Mouse (Mus musculus) embryonic facial prominence, embryonic 12.5 days (tissue): ENCODE data around the gene 1700028P14Rik. TPM values are rescaled to one million over a fixed set of nuclear protein-coding genes. Genes with fewer than 3 reads are reported as not detected.

Source experiments
- ATAC-seq: fragments of 200-750 bp; cut with Nextera tagmentation; 2 replicates; pipeline ENCODE4 v1.8.0; 2017; ENCODE audit not compliant: insufficient number of reproducible peaks, insufficient read depth, low FRiP score, low TSS enrichment
- H3K27ac ChIP-seq: fragments of 300-500 bp; sonication (generic); 2 replicates; pipeline ENCODE4 v1.5.1; 2016; ENCODE audit warnings: mild to moderate bottlenecking
- H3K27me3 ChIP-seq: fragments of 300-500 bp; sonication (generic); 2 replicates; pipeline ENCODE4 v1.6.1; 2016; ENCODE audit warnings: mild to moderate bottlenecking, moderate library complexity
- H3K36me3 ChIP-seq: fragments of 300-500 bp; sonication (generic); 2 replicates; pipeline ENCODE4 v1.6.1; 2016; ENCODE audit warnings: mild to moderate bottlenecking
- H3K4me1 ChIP-seq: fragments of 300-500 bp; sonication (generic); 2 replicates; pipeline ENCODE4 v1.6.1; 2016
- H3K4me2 ChIP-seq: fragments of 300-500 bp; sonication (generic); replicated peaks from 2 replicates; pipeline ENCODE4 v1.6.1; 2016; ENCODE audit warnings: mild to moderate bottlenecking, moderate library complexity
- H3K4me3 ChIP-seq: fragments of 300-500 bp; sonication (generic); 2 replicates; pipeline ENCODE4 v1.5.1; 2016; ENCODE audit warnings: mild to moderate bottlenecking
- H3K9ac ChIP-seq: fragments of 300-500 bp; sonication (generic); 2 replicates; pipeline ENCODE4 v1.6.1; 2016; ENCODE audit warnings: mild to moderate bottlenecking, moderate library complexity
- H3K9me3 ChIP-seq: fragments of 300-500 bp; sonication (generic); 2 replicates; pipeline ENCODE4 v1.6.1; 2016; ENCODE audit warnings: mild to moderate bottlenecking, moderate library complexity
- WGBS: fragments of 180-500 bp; shearing (Covaris S2); methylation state at CpG from one replicate; pipeline ENCODE4 v1.1.7; 2016; 5-methylcytosine and 5-hydroxymethylcytosine counted together
- polyA plus RNA-seq: library from polyadenylated mRNA; unstranded; fragments of >200 nt; fragmentation: Nextera tagmentation; extraction: Ambion mirVana; gene quantifications from 2 replicates; pipeline ENCODE4 v1.2.1, GENCODE M21; 2016

1700028P14Rik gene
- polyA plus RNA-seq, 1 experiment from 2014 or later, result 0.69 TPM

DNA sequence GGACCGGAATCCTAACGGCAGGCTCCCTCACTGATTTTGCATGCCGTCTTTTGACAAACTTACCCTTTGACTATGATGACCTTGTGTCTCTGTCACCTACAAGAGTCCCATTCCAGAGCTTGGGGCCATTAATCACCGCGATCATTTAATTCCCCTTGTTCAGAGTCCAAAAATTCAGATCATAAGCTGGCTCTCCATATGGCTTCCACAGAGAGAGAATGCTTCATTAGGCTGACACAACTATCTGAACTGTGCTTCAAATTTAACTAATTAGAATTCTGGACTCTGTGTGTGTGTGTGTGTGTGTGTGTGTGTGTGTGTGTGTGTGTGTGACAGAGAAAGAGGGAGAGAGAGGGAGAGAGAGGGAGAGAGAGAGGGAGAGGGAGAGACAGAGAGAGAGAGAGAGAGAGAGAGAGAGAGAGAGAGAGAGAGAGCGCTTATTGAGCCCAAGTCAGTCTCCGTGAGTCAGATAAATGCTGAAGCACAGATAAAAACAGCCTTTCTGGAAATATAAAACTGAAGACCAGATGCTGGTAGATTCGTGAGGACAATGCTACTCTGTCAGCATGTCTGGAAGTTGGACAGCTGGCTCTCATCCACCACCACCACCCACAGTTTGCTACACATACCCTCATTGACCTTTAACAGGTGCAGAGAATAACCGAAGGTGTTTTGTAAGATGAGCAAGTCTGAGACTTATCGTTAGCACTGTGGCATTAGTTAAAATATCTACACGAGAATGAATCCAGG is 73.8 kb downstream of the 1700028P14Rik start:
- no peak overlapping the region for H3K9ac ChIP-seq
- no peaks in the 10 kb centered on the region for H3K27me3 ChIP-seq
- no peaks in the 10 kb centered on the region for H3K36me3 ChIP-seq
- no peak overlapping the region for H3K4me2 ChIP-seq
- H3K4me3 ChIP-seq, result no peak overlapping the region
- no peaks in the 10 kb centered on the region for H3K4me1 ChIP-seq
- H3K9me3 ChIP-seq, result no peaks in the 10 kb centered on the region
- no peak for ATAC-seq
- H3K27ac ChIP-seq, result no peak overlapping the region
- 71% methylated on average over 11 of the region's 11 CpGs for WGBS

DNA sequence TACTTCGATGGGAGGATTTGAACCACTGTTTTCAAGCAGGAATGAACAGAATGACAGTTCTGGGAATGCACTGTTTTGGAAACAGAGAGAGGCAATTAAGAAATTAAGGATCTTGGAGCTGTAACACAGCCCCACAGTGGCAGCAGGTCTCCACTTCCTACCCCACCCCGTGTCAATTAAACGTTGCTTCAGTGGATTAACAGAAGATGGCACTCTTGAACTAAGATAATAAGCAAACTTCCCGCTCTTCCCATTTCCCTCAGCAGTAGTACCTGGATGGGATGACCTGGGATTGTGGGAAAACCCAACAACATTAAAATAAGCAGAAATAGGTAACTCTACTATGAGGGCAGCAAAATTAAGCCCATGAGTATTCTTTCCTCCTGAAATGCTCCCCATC is 75.9 kb downstream of the 1700028P14Rik start:
- no peaks in the 10 kb centered on the region for H3K36me3 ChIP-seq
- H3K4me2 ChIP-seq, result no peak overlapping the region
- 40% methylated on average over 4 of the region's 4 CpGs for WGBS
- ATAC-seq, result no peak
- no peaks in the 10 kb centered on the region for H3K27me3 ChIP-seq
- H3K27ac ChIP-seq, result no peak overlapping the region
- no peak overlapping the region for H3K9ac ChIP-seq
- H3K9me3 ChIP-seq, result no peaks in the 10 kb centered on the region
- no peak overlapping the region for H3K4me3 ChIP-seq
- no peaks in the 10 kb centered on the region for H3K4me1 ChIP-seq

DNA sequence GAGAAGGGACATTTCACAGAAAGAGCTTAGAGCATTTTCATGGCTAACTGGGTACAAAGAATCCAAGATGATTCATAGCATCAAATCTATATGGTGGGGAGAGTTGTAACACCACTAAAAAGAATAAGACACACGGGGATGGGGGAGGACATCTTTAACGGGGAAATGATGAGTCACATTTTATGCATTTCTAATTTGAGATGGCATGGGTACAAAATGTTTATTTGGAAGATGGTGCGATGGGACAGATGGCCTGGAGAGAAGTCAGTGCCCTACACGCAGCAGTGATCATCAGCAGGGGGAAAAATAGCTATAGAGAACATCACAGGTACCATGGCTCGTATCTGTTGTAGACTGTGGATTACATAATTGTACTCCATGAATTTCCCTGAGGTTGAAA is 88.9 kb downstream of the 1700028P14Rik start:
- whole genome bisulfite sequencing, result 87% methylated on average over 5 of the region's 5 CpGs
- H3K27me3 ChIP-seq, result no peaks in the 10 kb centered on the region
- no peaks in the 10 kb centered on the region for H3K36me3 ChIP-seq
- H3K4me3 ChIP-seq, result no peak overlapping the region
- no peak overlapping the region for H3K27ac ChIP-seq
- no peak overlapping the region for H3K4me2 ChIP-seq
- no peak for ATAC-seq
- H3K4me1 ChIP-seq, result no peaks in the 10 kb centered on the region
- H3K9ac ChIP-seq, result no peak overlapping the region
- H3K9me3 ChIP-seq, result no peaks in the 10 kb centered on the region

DNA sequence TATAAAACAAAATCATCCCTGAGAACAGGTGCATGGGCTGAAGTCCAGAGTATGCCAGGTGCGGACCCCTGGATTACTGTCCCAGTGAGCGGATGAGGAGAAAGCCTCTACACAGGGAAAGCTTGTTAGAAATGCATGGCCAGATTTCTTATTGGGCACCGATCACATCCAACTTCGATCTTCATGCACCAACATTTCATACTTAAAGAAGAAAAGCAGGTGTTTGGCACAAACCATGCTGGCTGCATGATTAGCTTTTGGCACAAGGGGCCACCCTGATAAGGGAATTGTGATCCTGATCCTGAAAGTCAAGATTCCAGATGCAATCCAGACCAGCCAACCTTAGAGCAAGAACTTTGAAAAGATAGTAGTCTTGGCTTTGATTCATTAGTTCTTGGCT is 90.0 kb downstream of the 1700028P14Rik start:
- Histone ChIP-seq H3K36me3 (no peaks in the 10 kb centered on the region), H3K9me3 (no peaks in the 10 kb centered on the region), H3K27ac (no peak overlapping the region), H3K4me2 (no peak overlapping the region), H3K4me1 (no peaks in the 10 kb centered on the region), H3K27me3 (no peaks in the 10 kb centered on the region), H3K4me3 (no peak overlapping the region), H3K9ac (no peak overlapping the region)
- no peak for ATAC-seq
- WGBS, result 90% methylated on average over 4 of the region's 4 CpGs

DNA sequence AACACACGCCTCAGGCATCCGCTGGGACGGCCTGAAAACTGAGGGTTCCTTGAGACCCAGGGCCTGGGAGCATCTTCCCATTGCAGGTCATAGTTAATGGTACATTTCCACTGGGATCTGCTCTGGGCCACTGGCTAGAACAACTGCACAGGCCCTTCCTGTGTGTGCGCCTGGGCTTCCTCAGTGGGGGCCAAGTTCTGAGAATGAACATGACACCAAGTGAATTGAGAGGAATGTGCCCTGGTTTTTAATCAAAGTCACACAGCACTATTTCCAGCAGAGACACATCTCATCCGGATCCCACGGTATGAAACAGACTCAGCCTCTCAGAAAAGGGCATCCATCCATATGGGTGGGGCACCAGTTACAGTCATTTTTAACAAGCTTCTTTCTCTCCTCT is 90.6 kb downstream of the 1700028P14Rik start:
- H3K9me3 ChIP-seq, result no peaks in the 10 kb centered on the region
- H3K27ac ChIP-seq, result no peak overlapping the region
- H3K36me3 ChIP-seq, result no peaks in the 10 kb centered on the region
- no peak overlapping the region for H3K4me3 ChIP-seq
- no peak overlapping the region for H3K9ac ChIP-seq
- 71% methylated on average over 6 of the region's 6 CpGs for WGBS
- no peaks in the 10 kb centered on the region for H3K27me3 ChIP-seq
- H3K4me2 ChIP-seq, result no peak overlapping the region
- H3K4me1 ChIP-seq, result no peaks in the 10 kb centered on the region
- ATAC-seq, result no peak

DNA sequence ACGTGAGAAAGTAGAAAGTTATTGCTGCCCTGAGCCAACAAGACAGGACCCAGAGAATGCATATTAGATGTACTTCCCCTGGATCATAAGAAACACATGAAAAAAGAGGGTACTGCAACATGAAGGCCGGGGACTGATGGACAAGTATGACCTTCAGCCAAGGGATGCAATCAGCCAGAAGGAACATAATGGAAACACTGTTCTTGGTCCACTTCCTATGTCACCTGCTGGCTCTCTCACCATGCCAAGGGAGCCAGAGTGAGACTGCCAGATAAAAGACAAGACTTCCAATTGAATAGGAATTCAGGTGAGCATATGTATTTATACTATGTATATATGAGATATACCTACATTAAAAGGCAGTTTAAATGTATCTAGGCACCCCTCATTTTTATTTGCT is 99.2 kb downstream of the 1700028P14Rik start:
- no peak overlapping the region for H3K9ac ChIP-seq
- no peak overlapping the region for H3K4me2 ChIP-seq
- H3K4me3 ChIP-seq, result no peak overlapping the region
- ATAC-seq, result no peak
- no peaks in the 10 kb centered on the region for H3K36me3 ChIP-seq
- no peaks in the 10 kb centered on the region for H3K27me3 ChIP-seq
- H3K4me1 ChIP-seq, result no peaks in the 10 kb centered on the region
- H3K9me3 ChIP-seq, result no peaks in the 10 kb centered on the region
- H3K27ac ChIP-seq, result no peak overlapping the region
- 59% methylated on average over 2 of the region's 2 CpGs for WGBS

DNA sequence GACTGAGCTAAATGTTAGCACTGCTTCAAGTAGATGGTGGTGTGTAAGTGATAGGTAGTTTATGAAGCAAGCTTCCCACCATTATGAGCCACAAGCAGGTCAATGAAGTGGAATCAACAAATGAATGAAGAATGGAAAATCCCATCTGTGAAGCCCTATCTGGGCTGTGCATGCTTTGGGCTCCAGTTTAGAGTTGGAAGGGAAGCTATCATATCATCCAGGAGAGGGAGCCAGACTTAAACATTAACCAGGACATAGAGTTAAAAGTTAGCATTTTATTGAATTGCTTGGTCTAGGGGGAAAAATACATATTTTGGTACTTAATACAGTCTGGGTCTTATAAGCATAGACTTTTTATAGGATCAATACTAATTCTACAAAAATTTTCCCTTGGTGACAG is 107.0 kb downstream of the 1700028P14Rik start:
- Histone ChIP-seq H3K4me3 (no peak overlapping the region), H3K9ac (no peak overlapping the region), H3K27ac (no peak overlapping the region), H3K4me2 (no peak overlapping the region), H3K27me3 (no peaks in the 10 kb centered on the region), H3K36me3 (no peaks in the 10 kb centered on the region), H3K9me3 (no peaks in the 10 kb centered on the region), H3K4me1 (no peaks in the 10 kb centered on the region)
- ATAC-seq, result no peak

DNA sequence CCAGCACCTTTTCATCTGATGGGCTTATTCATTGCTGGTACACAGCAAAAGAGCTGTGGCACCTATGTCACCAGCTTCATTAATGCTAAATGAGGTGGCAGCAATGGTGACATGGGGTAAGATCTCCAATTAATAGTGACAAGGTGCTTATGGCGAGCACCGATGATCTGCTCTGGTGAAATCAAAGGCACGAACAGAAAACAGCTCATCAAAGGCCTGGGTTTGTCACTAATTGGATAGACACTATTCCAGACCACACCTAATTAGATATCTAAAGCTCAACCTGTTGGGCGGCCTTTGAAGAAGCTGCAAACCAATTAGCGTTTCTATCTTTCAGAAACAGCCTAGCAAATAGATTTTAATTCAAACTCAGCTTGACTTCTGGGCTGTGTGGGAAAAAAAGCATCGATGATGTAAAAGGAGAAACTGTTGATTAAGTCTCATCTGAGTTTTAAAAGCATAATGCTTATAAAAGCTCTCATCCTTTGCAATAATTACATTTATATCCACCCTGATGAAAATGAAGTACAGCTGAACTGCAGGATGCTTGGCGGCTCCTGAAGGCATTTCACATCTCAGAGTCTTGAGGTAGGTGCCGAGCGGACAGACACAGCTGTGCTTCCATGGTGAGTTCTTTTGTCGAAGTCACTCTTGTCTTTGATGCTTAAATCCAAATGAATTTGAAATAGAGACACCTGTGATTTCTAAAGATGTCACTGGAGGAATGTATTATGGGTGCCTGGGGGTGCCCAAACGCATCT is 109.2 kb downstream of the 1700028P14Rik start:
- Histone ChIP-seq H3K4me1 (no peaks in the 10 kb centered on the region), H3K9me3 (no peaks in the 10 kb centered on the region), H3K27me3 (no peaks in the 10 kb centered on the region), H3K36me3 (no peaks in the 10 kb centered on the region), H3K27ac (no peak overlapping the region), H3K9ac (no peak overlapping the region), H3K4me3 (no peak overlapping the region), H3K4me2 (no peak overlapping the region)
- ATAC-seq, result no peak
- WGBS, result 80% methylated on average over 11 of the region's 11 CpGs

DNA sequence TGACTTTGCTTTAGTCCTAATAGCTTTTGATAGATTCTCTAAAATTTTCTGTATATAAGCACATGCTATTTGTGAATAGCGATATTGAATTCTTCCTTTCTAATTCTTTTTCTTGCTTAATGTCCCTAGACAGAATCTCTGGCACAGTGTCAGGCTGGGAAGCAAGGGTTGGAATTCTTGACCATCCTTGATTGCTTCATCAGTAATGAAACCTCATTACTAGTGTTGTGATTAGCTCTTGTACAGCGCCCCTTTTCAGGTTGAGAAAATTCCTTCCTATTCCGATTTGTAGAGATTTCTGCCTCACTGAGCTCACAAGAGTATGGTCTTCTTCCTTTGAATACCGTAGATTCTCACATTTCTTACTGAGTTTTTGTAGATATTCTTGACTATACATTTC is 109.9 kb downstream of the 1700028P14Rik start:
- 91% methylated on average over 4 of the region's 4 CpGs for WGBS
- no peaks in the 10 kb centered on the region for H3K36me3 ChIP-seq
- H3K27me3 ChIP-seq, result no peaks in the 10 kb centered on the region
- no peak overlapping the region for H3K9ac ChIP-seq
- H3K27ac ChIP-seq, result no peak overlapping the region
- H3K4me3 ChIP-seq, result no peak overlapping the region
- ATAC-seq, result no peak
- H3K9me3 ChIP-seq, result no peaks in the 10 kb centered on the region
- H3K4me2 ChIP-seq, result no peak overlapping the region
- H3K4me1 ChIP-seq, result no peaks in the 10 kb centered on the region

DNA sequence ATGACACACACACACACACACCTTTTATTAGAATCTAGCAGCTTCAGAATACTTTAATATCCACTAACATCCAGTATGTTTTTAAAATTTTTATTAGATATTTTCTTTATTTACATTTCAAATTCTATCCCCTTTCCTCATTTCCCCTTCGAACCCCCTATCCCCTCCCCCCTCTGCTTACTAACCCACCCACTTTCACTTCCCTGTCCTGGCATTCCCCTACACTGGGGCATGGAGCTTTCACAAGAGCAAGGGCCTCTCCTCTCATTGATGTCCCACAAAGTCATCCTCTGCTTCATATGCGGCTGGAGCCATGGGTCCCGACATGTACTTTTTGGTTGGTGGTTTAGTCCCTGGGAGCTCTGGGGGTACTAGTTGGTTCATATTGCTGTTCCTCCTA is 116.9 kb downstream of the 1700028P14Rik start:
- 91% methylated on average over 3 of the region's 3 CpGs for WGBS

DNA sequence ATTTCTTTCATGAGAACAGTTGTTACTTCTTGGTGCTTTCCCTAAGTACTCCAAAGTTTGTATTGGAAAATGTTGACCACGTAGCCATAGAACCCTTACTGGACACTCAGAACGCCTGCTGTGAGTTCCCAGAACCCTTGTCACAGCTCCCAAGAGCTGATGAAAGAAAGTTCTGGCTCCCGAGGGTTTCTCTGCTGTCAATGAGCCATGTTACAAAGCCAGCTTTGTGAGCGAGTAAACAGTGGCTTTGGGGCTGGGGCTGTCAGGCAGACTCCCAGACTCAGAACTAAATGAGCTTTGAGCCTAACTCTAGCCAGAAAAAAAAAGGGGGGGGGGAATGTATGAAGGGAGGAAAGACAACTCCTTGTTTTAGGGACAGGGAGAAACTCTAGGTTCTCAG is 120.7 kb downstream of the 1700028P14Rik start:
- no peaks in the 10 kb centered on the region for H3K36me3 ChIP-seq
- no peak overlapping the region for H3K9ac ChIP-seq
- no peak overlapping the region for H3K4me3 ChIP-seq
- no peak overlapping the region for H3K27ac ChIP-seq
- H3K9me3 ChIP-seq, result no peaks in the 10 kb centered on the region
- no peaks in the 10 kb centered on the region for H3K4me1 ChIP-seq
- WGBS, result 16% methylated on average over 4 of the region's 4 CpGs
- no peak overlapping the region for H3K4me2 ChIP-seq
- H3K27me3 ChIP-seq, result no peaks in the 10 kb centered on the region
- no peak for ATAC-seq

More for the DNA sequence above, 116.9 kb downstream of the 1700028P14Rik start:
- Histone ChIP-seq H3K9me3 (no peaks in the 10 kb centered on the region), H3K36me3 (no peaks in the 10 kb centered on the region), H3K27me3 (no peaks in the 10 kb centered on the region), H3K4me2 (no peak overlapping the region), H3K27ac (no peak overlapping the region), H3K4me3 (no peak overlapping the region), H3K4me1 (no peaks in the 10 kb centered on the region), H3K9ac (no peak overlapping the region)
- no peak for ATAC-seq

DNA sequence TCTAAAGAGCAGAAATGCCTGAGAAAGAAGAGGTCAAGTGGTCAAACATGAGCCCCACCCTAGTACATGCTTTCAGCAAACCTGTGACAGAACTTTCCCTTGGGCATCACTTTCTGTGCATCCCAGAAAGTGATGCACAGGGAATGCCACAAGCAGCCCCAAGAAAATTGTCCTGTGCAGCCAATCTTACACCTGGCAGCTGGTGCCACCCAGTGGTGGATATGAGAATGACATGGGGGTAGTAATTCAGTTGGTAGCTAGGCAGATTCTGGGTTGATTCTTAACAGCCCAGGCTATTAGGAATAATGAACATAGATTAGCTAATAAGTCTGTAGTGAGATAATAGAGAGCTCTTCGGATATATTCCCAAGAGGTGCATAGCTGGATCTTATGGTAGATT is 128.9 kb downstream of the 1700028P14Rik start:
- no peak for ATAC-seq
- Histone ChIP-seq H3K36me3 (no peaks in the 10 kb centered on the region), H3K27ac (no peak overlapping the region), H3K9ac (no peak overlapping the region), H3K4me1 (no peaks in the 10 kb centered on the region), H3K27me3 (no peaks in the 10 kb centered on the region), H3K4me3 (no peak overlapping the region), H3K4me2 (no peak overlapping the region), H3K9me3 (no peaks in the 10 kb centered on the region)
- 6% methylated on average over 1 of the region's 1 CpGs for WGBS
